Mouse (Mus musculus) macrophage (primary cell): ENCODE measurements around the gene Furin. TPM values are rescaled to one million over a fixed set of nuclear protein-coding genes. Genes with fewer than 3 reads are reported as not detected.

Experiments
- H3K27ac ChIP-seq: fragments of 350-480 bp; formaldehyde crosslinking; 2 replicates; pipeline ENCODE4 v1.9.0; 2021
- H3K36me3 ChIP-seq: fragments of 350-480 bp; formaldehyde crosslinking; 2 replicates; pipeline ENCODE4 v1.9.0; 2021; ENCODE audit errors: inconsistent target
- H3K4me3 ChIP-seq: fragments of 350-480 bp; formaldehyde crosslinking; 2 replicates; pipeline ENCODE4 v1.9.0; 2021; ENCODE audit errors: inconsistent target
- H3K79me2 ChIP-seq: fragments of 350-480 bp; formaldehyde crosslinking; 2 replicates; pipeline ENCODE4 v1.9.0; 2021; ENCODE audit errors: inconsistent target
- WGBS: methylation state at CpG from one replicate; pipeline ENCODE4 v1.1.7; 2026; ENCODE audit warnings: inconsistent platforms; ENCODE audit not compliant: missing documents; 5-methylcytosine and 5-hydroxymethylcytosine counted together
- polyA plus RNA-seq: library from polyadenylated mRNA; stranded (reverse); fragments of 250-400 nt; gene quantifications from 3 replicates; pipeline ENCODE4 v1.2.4, GENCODE M21; 2018; ENCODE audit warnings: inconsistent platforms

Gene Furin
- polyA plus RNA-seq, 1 experiment from 2014 or later: 37.1 TPM

- Histone ChIP-seq H3K36me3 (no peaks in the 10 kb centered on the region), H3K79me2 (no peaks in the 10 kb centered on the region), H3K4me3 (no peak overlapping the region), H3K27ac (no peak overlapping the region)
- WGBS: 96% methylated on average over 9 of the region's 11 CpGs
Observed at GRCm38 (mm10) chr7:80441986-80442904, 37.0 kb upstream of the Furin start.

DNA sequence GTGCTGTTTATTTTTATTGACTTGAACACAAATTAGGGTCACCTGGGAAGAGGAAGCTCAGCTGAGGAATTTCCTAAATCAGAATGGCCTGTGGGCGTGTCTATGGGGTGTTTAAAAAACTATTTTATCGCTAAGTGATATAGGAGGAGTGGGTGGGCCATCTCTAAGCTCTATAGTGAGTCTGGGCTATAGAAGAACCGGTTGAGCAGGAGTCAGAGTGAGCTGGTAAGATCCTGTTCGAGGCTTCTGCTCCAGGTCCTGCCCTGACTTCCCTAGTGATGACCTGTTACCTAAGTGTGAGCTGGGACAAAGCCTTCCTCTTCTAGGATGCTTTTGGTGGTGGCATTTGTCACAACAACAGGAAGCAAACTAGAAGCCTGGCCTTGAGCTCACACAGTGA is 35.4 kb upstream of the Furin start:
- H3K4me3 ChIP-seq: no peak overlapping the region
- no peaks in the 10 kb centered on the region for H3K79me2 ChIP-seq
- H3K27ac ChIP-seq: no peak overlapping the region
- no peaks in the 10 kb centered on the region for H3K36me3 ChIP-seq
- 77% methylated on average over 3 of the region's 4 CpGs for WGBS

- no peaks in the 10 kb centered on the region for H3K36me3 ChIP-seq
- WGBS: 52% methylated on average over 10 of the region's 10 CpGs
- H3K27ac ChIP-seq: peak overlapping the region; percentile 40
- H3K79me2 ChIP-seq: no peaks in the 10 kb centered on the region
- H3K4me3 ChIP-seq: no peak overlapping the region
Observed at GRCm38 (mm10) chr7:80439789-80440488, 34.7 kb upstream of the Furin start.

- 74% methylated on average over 12 of the region's 15 CpGs for WGBS
- no peak overlapping the region for H3K4me3 ChIP-seq
- H3K36me3 ChIP-seq: no peaks in the 10 kb centered on the region
- no peaks in the 10 kb centered on the region for H3K79me2 ChIP-seq
- no peak overlapping the region for H3K27ac ChIP-seq
Observed at GRCm38 (mm10) chr7:80439032-80439760, 34.0 kb upstream of the Furin start.

GRCm38 (mm10) chr7:80436571-80436970 is 31.3 kb upstream of the Furin start:
- 90% methylated on average over 7 of the region's 7 CpGs for WGBS
- H3K4me3 ChIP-seq: no peak overlapping the region
- H3K79me2 ChIP-seq: no peaks in the 10 kb centered on the region
- no peaks in the 10 kb centered on the region for H3K36me3 ChIP-seq
- no peak overlapping the region for H3K27ac ChIP-seq

- H3K79me2 ChIP-seq: no peaks in the 10 kb centered on the region
- H3K27ac ChIP-seq: no peak overlapping the region
- no peak overlapping the region for H3K4me3 ChIP-seq
- WGBS: 88% methylated on average over 3 of the region's 3 CpGs
- no peaks in the 10 kb centered on the region for H3K36me3 ChIP-seq
Observed at GRCm38 (mm10) chr7:80435594-80435993, 30.4 kb upstream of the Furin start.

DNA sequence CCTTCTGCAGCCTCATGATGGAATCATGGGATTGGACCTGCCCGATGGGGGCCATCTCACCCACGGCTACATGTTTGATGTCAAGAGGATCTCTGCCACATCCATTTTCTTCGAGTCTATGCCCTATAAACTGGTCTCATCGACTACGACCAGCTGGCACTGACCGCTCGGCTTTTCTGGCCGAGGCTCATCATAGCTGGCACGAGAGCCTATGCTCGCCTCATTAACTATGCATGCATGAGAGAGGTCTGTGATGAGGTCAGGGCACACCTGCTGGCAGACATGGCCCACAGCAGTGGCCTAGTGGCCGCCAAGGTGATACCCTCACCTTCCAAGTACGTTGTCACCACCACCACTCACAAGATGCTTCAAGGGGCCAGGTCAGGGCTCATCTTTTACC is 24.4 kb upstream of the Furin start:
- WGBS: 94% methylated on average over 11 of the region's 12 CpGs
- H3K36me3 ChIP-seq: no peaks in the 10 kb centered on the region
- H3K4me3 ChIP-seq: no peak overlapping the region
- no peaks in the 10 kb centered on the region for H3K79me2 ChIP-seq
- no peak overlapping the region for H3K27ac ChIP-seq

GRCm38 (mm10) chr7:80427730-80428129 is 22.5 kb upstream of the Furin start:
- H3K79me2 ChIP-seq: no peaks in the 10 kb centered on the region
- H3K36me3 ChIP-seq: no peaks in the 10 kb centered on the region
- H3K4me3 ChIP-seq: no peak overlapping the region
- WGBS: 15% methylated on average over 5 of the region's 5 CpGs
- H3K27ac ChIP-seq: peak overlapping the region; percentile 91

- 8% methylated on average over 7 of the region's 7 CpGs for WGBS
- Histone ChIP-seq H3K27ac (peak overlapping the region; percentile 91), H3K79me2 (no peaks in the 10 kb centered on the region), H3K4me3 (no peak overlapping the region), H3K36me3 (no peaks in the 10 kb centered on the region)
Observed at GRCm38 (mm10) chr7:80426363-80426762, 21.1 kb upstream of the Furin start.

- WGBS: 96% methylated on average over 6 of the region's 6 CpGs
- no peaks in the 10 kb centered on the region for H3K79me2 ChIP-seq
- no peaks in the 10 kb centered on the region for H3K36me3 ChIP-seq
- H3K27ac ChIP-seq: peak overlapping the region; percentile 91; the same call in 1 of the 2 replicates
- no peak overlapping the region for H3K4me3 ChIP-seq
Observed at GRCm38 (mm10) chr7:80424722-80425121, 19.5 kb upstream of the Furin start.

DNA sequence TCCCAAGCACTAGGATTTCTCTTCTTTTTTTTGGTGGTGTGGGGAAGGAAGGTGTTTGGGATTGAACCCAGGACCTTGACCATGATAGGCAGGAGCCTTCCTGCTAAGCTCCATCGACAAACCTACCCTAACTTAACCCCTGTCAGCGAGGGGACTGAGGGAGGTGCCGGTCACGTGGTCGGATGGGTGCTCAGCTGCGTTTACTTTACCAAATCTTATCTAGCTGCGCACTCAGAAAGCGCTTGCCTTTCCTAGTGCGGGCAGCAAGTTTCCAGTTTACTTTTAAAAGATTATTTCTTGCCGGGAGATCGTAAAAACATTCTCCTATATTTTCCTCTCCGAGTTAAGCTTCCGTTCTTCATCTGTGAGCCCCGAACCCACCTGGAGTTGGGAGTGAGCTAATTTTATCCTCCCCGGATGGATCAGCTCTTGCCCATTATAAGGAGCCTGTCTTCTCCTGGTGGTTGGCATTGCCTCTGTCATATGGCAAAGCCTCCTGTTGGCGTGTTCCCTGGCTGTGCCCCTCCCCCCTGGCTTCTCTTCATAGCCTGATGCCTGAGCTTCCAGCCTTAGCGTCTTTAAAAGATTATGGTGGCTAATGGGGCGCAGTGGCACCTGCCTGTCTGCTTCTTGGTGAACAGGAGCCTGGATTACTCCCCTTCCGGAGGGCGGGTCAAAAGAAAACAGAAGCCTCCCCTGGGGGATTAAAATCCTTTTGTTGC is 17.7 kb upstream of the Furin start:
- no peak overlapping the region for H3K27ac ChIP-seq
- no peaks in the 10 kb centered on the region for H3K79me2 ChIP-seq
- no peaks in the 10 kb centered on the region for H3K36me3 ChIP-seq
- H3K4me3 ChIP-seq: no peak overlapping the region
- WGBS: 57% methylated on average over 20 of the region's 20 CpGs

DNA sequence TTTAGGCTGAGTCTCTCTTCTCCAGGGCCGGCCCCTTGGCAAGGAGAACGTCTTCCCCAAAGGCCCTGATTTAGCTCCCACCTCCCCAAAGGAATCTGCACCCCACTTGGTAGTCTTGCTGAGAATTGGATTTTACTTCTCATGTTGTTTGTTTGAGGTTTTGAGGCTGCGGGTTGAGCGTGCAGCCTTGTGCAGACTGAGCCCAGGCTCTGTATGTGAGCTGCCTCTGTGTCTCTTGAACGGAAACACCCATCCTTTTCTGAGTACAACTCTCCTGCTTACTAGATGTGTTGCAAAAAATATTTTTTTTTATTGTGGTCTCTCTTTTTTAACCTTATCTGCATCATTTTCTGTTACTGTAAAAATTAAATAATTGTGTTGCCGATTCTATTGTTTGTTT is 16.3 kb upstream of the Furin start:
- Histone ChIP-seq H3K36me3 (no peaks in the 10 kb centered on the region), H3K79me2 (no peaks in the 10 kb centered on the region), H3K27ac (no peak overlapping the region), H3K4me3 (no peak overlapping the region)
- WGBS: 100% methylated on average over 5 of the region's 6 CpGs

- H3K36me3 ChIP-seq: no peaks in the 10 kb centered on the region
- H3K79me2 ChIP-seq: no peaks in the 10 kb centered on the region
- H3K27ac ChIP-seq: no peak overlapping the region
- 89% methylated on average over 4 of the region's 4 CpGs for WGBS
- H3K4me3 ChIP-seq: no peak overlapping the region
Observed at GRCm38 (mm10) chr7:80420586-80420985, 15.3 kb upstream of the Furin start.

DNA sequence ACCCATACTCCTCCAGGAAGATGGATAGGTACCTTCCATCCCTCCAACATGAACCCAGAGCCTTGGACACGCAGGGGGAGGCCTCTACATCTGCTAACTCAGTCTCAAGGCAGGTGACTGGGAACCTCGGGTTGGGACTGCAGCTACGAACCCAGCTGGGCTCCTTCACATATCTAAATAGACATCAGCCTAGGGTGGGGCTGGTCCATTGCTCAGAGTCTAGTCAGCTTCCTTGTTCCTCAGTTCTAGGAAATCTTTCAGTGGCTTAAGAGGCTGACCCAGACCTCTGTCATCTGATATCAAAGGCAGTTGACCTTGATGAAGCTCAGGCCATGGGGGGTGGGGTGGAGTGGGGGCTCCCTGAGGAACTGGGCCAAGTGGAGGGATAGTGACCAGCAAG is 14.0 kb upstream of the Furin start:
- 76% methylated on average over 3 of the region's 3 CpGs for WGBS
- no peaks in the 10 kb centered on the region for H3K36me3 ChIP-seq
- H3K79me2 ChIP-seq: no peaks in the 10 kb centered on the region
- H3K27ac ChIP-seq: no peak overlapping the region
- H3K4me3 ChIP-seq: no peak overlapping the region
